Mouse (Mus musculus): Measurements from ENCODE around the gene Snx4. TPM values are rescaled to one million over a fixed set of nuclear protein-coding genes. Genes with fewer than 3 reads are reported as not detected.

The Snx4 gene
- polyA plus RNA-seq, 1 experiment = 10.3 TPM

- 90% methylated on average over 9 of the region's 9 CpGs for WGBS
- TF ChIP-seq POLR2A (IDR thresholded peaks at IDR 0.05; ENCODE audit: low read depth, low read length) (no peak), CTCF (IDR thresholded peaks at IDR 0.05; ENCODE audit: extremely low read depth, insufficient read length, insufficient replicate concordance, low read depth, low read length) (no peak)
- Histone ChIP-seq H3K27me3 (ENCODE audit: control insufficient read depth, insufficient read depth, low read length) (no peaks in the 10 kb centered on the region), H3K27ac (ENCODE audit: insufficient read depth, low read depth, low read length) (no peak overlapping the region), H3K4me3 (ENCODE audit: low read depth, low read length) (no peak overlapping the region), H3K4me1 (ENCODE audit: control insufficient read depth, insufficient read depth, insufficient read length, low read length) (peaks cover 3% of the 10 kb centered on the region; the same call in 1 of the 2 replicates), H3K36me3 (ENCODE audit: control insufficient read depth, insufficient read depth, low read length) (peaks cover 38% of the 10 kb centered on the region)
These were observed 16.5 kb downstream of the Snx4 start for GRCm38 (mm10) chr16:33267616-33268253.

GRCm38 (mm10) chr16:33271824-33272223, 20.6 kb downstream of the Snx4 start:
- TF ChIP-seq CTCF (IDR thresholded peaks at IDR 0.05; ENCODE audit: extremely low read depth, insufficient read length, insufficient replicate concordance, low read depth, low read length) (no peak), POLR2A (IDR thresholded peaks at IDR 0.05; ENCODE audit: low read depth, low read length) (no peak)
- WGBS = 91% methylated on average over 4 of the region's 4 CpGs
- H3K4me3 ChIP-seq (ENCODE audit: low read depth, low read length) = no peak overlapping the region
- peaks cover 40% of the 10 kb centered on the region for H3K36me3 ChIP-seq (ENCODE audit: control insufficient read depth, insufficient read depth, low read length)
- no peaks in the 10 kb centered on the region for H3K4me1 ChIP-seq (ENCODE audit: control insufficient read depth, insufficient read depth, insufficient read length, low read length)
- no peaks in the 10 kb centered on the region for H3K27me3 ChIP-seq (ENCODE audit: control insufficient read depth, insufficient read depth, low read length)
- H3K27ac ChIP-seq (ENCODE audit: insufficient read depth, low read depth, low read length) = no peak overlapping the region

- no peaks in the 10 kb centered on the region for H3K4me1 ChIP-seq (ENCODE audit: control insufficient read depth, insufficient read depth, insufficient read length, low read length)
- H3K36me3 ChIP-seq (ENCODE audit: control insufficient read depth, insufficient read depth, low read length) = peaks cover 64% of the 10 kb centered on the region
- no peaks in the 10 kb centered on the region for H3K27me3 ChIP-seq (ENCODE audit: control insufficient read depth, insufficient read depth, low read length)
- H3K4me3 ChIP-seq (ENCODE audit: low read depth, low read length) = no peak overlapping the region
- WGBS = 59% methylated on average over 1 of the region's 1 CpGs
- H3K27ac ChIP-seq (ENCODE audit: insufficient read depth, low read depth, low read length) = no peak overlapping the region
- TF ChIP-seq CTCF (IDR thresholded peaks at IDR 0.05; ENCODE audit: extremely low read depth, insufficient read length, insufficient replicate concordance, low read depth, low read length) = no peak
- TF ChIP-seq POLR2A (IDR thresholded peaks at IDR 0.05; ENCODE audit: low read depth, low read length) = no peak
These were observed 31.8 kb downstream of the Snx4 start for GRCm38 (mm10) chr16:33283079-33283478.

DNA sequence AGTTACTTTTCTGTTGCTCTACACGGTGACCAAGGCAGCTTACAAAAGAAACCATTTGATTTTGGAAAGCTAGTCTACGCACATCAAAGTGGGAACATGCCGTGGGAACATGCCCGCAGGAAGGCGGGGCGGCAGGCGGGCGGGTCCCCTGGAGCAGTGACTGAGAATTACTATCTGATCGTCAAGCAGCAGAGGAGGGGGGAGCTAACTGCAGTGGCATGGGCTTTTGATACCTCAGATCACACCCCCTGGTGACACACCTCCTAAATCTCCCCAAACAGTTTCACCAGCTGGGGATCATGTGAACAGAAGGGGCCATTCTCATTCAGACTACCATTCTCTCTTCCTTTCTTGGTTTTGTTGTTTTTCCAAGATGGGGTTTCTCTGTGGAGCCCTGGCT, 37.3 kb downstream of the Snx4 start:
- 87% methylated on average over 9 of the region's 9 CpGs for WGBS
- H3K27me3 ChIP-seq (ENCODE audit: control insufficient read depth, insufficient read depth, low read length) = no peaks in the 10 kb centered on the region
- no peak for TF ChIP-seq CTCF (IDR thresholded peaks at IDR 0.05; ENCODE audit: extremely low read depth, insufficient read length, insufficient replicate concordance, low read depth, low read length)
- TF ChIP-seq POLR2A (IDR thresholded peaks at IDR 0.05; ENCODE audit: low read depth, low read length) = no peak
- H3K36me3 ChIP-seq (ENCODE audit: control insufficient read depth, insufficient read depth, low read length) = peaks cover 73% of the 10 kb centered on the region
- no peak overlapping the region for H3K4me3 ChIP-seq (ENCODE audit: low read depth, low read length)
- no peak overlapping the region for H3K27ac ChIP-seq (ENCODE audit: insufficient read depth, low read depth, low read length)
- H3K4me1 ChIP-seq (ENCODE audit: control insufficient read depth, insufficient read depth, insufficient read length, low read length) = no peaks in the 10 kb centered on the region

DNA sequence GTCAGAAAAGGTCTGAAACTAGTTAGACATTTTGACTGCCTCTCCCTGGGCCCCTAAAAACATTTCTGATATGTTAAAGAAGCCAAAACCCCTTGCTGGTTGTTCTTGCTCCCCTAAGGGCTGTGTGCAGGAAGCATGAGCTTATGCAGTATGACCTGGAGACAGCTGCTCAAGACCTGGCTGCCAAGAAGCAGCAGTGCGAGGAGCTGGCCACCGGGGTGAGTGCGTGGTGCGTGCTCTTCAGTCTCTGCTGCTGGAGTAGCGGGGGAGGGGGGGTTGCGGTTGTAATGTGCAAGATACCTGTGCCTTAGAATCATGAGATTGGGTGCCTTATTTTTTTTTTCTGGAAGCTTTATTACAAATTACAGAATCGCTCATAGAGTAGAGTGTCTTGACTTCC, 38.7 kb downstream of the Snx4 start:
- Histone ChIP-seq H3K27ac (ENCODE audit: insufficient read depth, low read depth, low read length) (no peak overlapping the region), H3K4me1 (ENCODE audit: control insufficient read depth, insufficient read depth, insufficient read length, low read length) (no peaks in the 10 kb centered on the region), H3K4me3 (ENCODE audit: low read depth, low read length) (no peak overlapping the region), H3K27me3 (ENCODE audit: control insufficient read depth, insufficient read depth, low read length) (no peaks in the 10 kb centered on the region), H3K36me3 (ENCODE audit: control insufficient read depth, insufficient read depth, low read length) (peaks cover 75% of the 10 kb centered on the region)
- TF ChIP-seq POLR2A (IDR thresholded peaks at IDR 0.05; ENCODE audit: low read depth, low read length) = no peak
- 87% methylated on average over 7 of the region's 7 CpGs for WGBS

DNA sequence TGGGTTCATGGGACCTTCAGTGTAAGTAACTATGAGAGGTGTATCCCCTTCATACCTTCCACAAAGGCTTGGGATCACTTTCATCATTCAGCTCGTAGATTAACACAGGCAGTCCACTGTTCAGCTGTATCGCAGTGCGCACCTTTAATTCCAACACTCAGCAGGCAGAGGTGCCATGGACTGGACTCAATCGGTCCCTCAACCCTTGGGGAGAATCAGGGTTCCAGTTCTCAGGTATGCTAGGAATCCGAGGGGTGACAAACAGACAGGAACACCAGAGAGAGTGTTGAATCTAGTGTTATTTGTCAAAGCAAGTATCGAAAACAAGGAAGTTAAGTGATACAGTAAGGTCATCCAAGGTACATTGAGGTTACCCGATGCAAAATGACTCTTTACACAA, 41.0 kb downstream of the Snx4 start:
- Histone ChIP-seq H3K36me3 (ENCODE audit: control insufficient read depth, insufficient read depth, low read length) (peaks cover 74% of the 10 kb centered on the region), H3K27me3 (ENCODE audit: control insufficient read depth, insufficient read depth, low read length) (no peaks in the 10 kb centered on the region), H3K4me1 (ENCODE audit: control insufficient read depth, insufficient read depth, insufficient read length, low read length) (no peaks in the 10 kb centered on the region), H3K4me3 (ENCODE audit: low read depth, low read length) (no peak overlapping the region), H3K27ac (ENCODE audit: insufficient read depth, low read depth, low read length) (no peak overlapping the region)
- WGBS = 98% methylated on average over 7 of the region's 7 CpGs
- TF ChIP-seq CTCF (IDR thresholded peaks at IDR 0.05; ENCODE audit: extremely low read depth, insufficient read length, insufficient replicate concordance, low read depth, low read length) = no peak
- TF ChIP-seq POLR2A (IDR thresholded peaks at IDR 0.05; ENCODE audit: low read depth, low read length) = no peak

DNA sequence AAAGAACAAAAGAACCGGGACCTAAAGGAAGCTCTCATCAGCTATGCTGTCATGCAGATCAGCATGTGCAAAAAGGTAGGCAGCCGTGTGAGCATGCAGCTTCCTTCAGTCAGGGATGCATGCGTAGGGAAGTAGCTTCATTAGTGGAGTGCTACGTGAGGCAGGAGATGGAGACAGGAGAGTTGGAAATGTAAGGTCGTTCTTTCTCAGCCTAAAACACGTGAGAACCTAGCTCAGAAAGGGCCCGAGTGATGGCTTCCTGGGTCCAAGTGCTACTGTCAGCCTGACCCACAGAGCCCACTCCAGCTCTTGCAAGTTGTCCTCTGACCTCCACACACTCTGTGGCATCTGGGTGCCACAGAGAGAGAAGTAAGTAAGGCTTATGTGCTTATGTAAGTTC, 43.4 kb downstream of the Snx4 start:
- WGBS = 95% methylated on average over 7 of the region's 7 CpGs
- no peak overlapping the region for H3K4me3 ChIP-seq (ENCODE audit: low read depth, low read length)
- TF ChIP-seq POLR2A (IDR thresholded peaks at IDR 0.05; ENCODE audit: low read depth, low read length) (no peak), CTCF (IDR thresholded peaks at IDR 0.05; ENCODE audit: extremely low read depth, insufficient read length, insufficient replicate concordance, low read depth, low read length) (no peak)
- H3K36me3 ChIP-seq (ENCODE audit: control insufficient read depth, insufficient read depth, low read length) = peaks cover 63% of the 10 kb centered on the region
- no peak overlapping the region for H3K27ac ChIP-seq (ENCODE audit: insufficient read depth, low read depth, low read length)
- H3K4me1 ChIP-seq (ENCODE audit: control insufficient read depth, insufficient read depth, insufficient read length, low read length) = no peaks in the 10 kb centered on the region
- H3K27me3 ChIP-seq (ENCODE audit: control insufficient read depth, insufficient read depth, low read length) = no peaks in the 10 kb centered on the region
